Mouse (Mus musculus): Measurements from ENCODE around the gene Gm10842.
"Not testable (repeated sequence)": the region's sequence is repeated elsewhere in the genome, so short reads cannot be mapped to it uniquely, and the experiment has no call there.

- TF ChIP-seq CTCF (IDR thresholded peaks at IDR 0.05; ENCODE audit: borderline replicate concordance, insufficient read depth, low read depth, low read length); POLR2A (IDR thresholded peaks at IDR 0.05; ENCODE audit: borderline replicate concordance, insufficient read depth, low read length): not testable (repeated sequence)
Observed at GRCm38 (mm10) chr11:105137255-105137654, 9.4 kb upstream of the Gm10842 start.
